Mouse (Mus musculus) left cerebral cortex, adult 2 months (tissue): ENCODE results near the gene Bsdc1. TPM values are rescaled to one million over a fixed set of nuclear protein-coding genes. Genes with fewer than 3 reads are reported as not detected.
A peak's percentile ranks its signal among the peaks of the same experiment; 100 is the strongest.

Source experiments
- DNase-seq, 2 experiments: peaks; one replicate each; pipeline ENCODE4 v3.0.0; 2021 to 2022; ENCODE audit warnings: low spot score in 2 of 2, mixed read lengths in 1 of 2; ENCODE audit errors: extremely low spot score in 1 of 2
- H3K27ac ChIP-seq: fragments of 200-600 bp; 2 replicates; pipeline ENCODE4 v1.8.1; 2022
- H3K4me3 ChIP-seq: fragments of 200-600 bp; 2 replicates; pipeline ENCODE4 v1.8.1; 2022
- CTCF ChIP-seq: fragments of 200-600 bp; IDR thresholded peaks from 2 replicates; pipeline ENCODE4 v1.8.1; 2022; ENCODE audit warnings: antibody characterized with exemption, mild to moderate bottlenecking, moderate library complexity
- intact Hi-C: fragments of 180-260 bp; cut with DNase I; formaldehyde crosslinking; loops from one replicate; pipeline ENCODE4 v1.15.1; 2025
- long read RNA-seq, 2 experiments: library from polyadenylated mRNA; stranded (forward); transcript quantifications; one replicate each; pipeline ENCODE4 v2.0.0; 2021; ENCODE audit warnings: borderline mapping rate in 2 of 2
- total RNA-seq, 2 experiments: library from RNA; stranded (reverse); gene quantifications; 2 replicates each; pipeline ENCODE4 v1.2.3; 2021

The Bsdc1 gene
- total RNA-seq: 10 to 100 TPM; 56.6 to 57.8 TPM
- long read RNA-seq, experiment 1, transcript Bsdc1-201 (11 exons, 2,823 nt): major isoform, 33 of 49 reads
- long read RNA-seq, experiment 1, partial matches to known transcripts: 7 of 49 reads
- long read RNA-seq, experiment 1, other reads (novel, unspliced or antisense): 9 of 49 reads
- long read RNA-seq, experiment 2, transcript Bsdc1-201 (11 exons, 2,823 nt): major isoform, 44 of 57 reads
- long read RNA-seq, experiment 2, partial matches to known transcripts: 9 of 57 reads
- long read RNA-seq, experiment 2, other reads (novel, unspliced or antisense): 4 of 57 reads

DNA sequence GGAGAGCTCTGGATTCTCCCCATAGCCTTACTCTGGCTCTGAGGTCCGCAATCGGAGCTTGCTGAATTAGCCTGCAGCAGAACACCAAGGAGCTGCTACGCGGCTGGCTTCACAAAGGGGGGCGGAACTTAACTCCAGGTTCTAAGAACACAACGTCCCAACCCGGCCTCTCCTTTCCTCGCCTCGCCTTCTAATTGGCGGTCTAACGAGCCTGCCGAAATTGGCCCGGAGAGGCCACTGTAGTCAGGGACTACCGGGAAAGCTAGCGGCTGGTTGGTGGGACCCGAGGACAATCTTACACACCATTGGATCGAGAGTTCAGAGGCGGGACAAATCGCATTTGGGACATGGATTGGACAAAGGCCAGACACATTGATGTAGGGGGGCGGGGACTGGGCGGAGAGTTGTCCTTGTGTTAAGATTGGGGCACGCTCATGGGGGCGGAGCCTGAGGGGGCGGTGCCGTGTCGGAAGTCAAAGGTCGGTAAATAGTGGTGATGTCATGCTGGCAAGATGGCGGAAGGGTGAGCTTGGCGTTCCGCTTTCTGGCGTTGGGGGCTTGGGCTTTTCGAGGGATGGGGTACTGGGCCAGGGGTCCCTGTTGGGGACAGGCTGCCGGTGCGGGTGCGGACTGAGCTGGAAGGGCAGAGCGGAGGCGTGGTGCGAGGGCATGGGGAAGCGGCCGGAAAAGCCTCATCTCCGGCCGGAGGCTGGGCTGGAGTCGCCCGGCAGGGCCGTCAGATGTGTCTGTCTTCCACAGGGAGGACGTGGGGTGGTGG, at the start of gene Bsdc1:
Gene Bsdc1, plus strand, starts transcription at position 399 of the 778 bp plus-strand sequence.
- intact Hi-C loops: loop anchor here (1.0 to 5.0 kb wide), 2 partner anchors 126 to 269 kb away; partner anchors contain the start of genes Rbbp4 and Zbtb8os
- H3K4me3 ChIP-seq: peak within 1 kb of the TSS; percentile 75
- no peak for TF ChIP-seq CTCF
- H3K27ac ChIP-seq: peak within 1 kb of the TSS; percentile 86
- peak; percentile 98 to 99 for DNase-seq

DNA sequence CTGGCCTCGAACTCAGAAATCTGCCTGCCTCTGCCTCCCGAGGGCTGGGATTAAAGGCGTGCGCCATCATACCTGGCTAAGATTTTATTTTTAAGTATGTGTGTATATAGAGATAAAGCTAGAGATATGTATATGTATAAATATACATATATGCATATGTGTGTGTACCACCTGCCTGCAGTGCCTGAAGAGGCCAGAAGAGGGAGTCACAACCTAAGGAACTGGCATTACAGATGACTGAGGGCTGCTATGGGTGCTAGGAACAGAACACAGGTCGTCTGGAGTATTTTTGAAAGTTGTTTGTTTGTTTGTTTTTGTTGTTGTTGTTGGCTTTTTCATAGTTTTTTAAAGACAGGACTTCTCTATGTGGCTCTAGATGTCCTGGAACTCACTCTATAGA, 45.5 kb upstream of the Bsdc1 start:
- no peak; the same call in 1 of the 2 replicates for TF ChIP-seq CTCF
- no peak for DNase-seq
- Histone ChIP-seq H3K4me3 (no peak overlapping the region), H3K27ac (no peak overlapping the region)
- intact Hi-C loops: no loop called here

- no peak for TF ChIP-seq CTCF
Observed at GRCm38 (mm10) chr4:129416478-129416877, 44.9 kb upstream of the Bsdc1 start.

DNA sequence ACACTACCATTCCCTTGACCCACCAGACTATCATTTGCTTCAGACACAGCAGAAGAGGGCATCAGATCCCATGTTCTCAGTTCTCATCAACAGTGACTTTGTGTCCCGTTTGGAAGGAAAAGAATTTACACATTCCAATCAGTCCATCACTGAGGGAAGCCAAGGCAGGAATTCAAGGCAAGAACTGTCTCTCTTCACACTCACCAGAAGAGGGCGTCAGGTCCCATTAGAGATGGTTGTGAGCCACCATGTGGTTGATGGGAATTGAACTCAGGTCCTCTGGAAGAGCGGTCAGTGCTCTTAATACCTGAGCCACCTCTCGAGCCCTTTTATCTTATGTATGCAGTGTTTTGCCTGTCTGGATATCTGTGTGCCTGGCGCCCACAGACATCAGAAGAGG, 43.1 kb upstream of the Bsdc1 start:
- H3K27ac ChIP-seq: no peak overlapping the region
- intact Hi-C loops: no loop called here
- H3K4me3 ChIP-seq: no peak overlapping the region
- no peak for DNase-seq
- TF ChIP-seq CTCF: no peak

More at GRCm38 (mm10) chr4:129416478-129416877, 44.9 kb upstream of the Bsdc1 start:
- DNase-seq: no peak
- no peak overlapping the region for H3K27ac ChIP-seq
- no peak overlapping the region for H3K4me3 ChIP-seq
- intact Hi-C loops: no loop called here

- intact Hi-C loops: no loop called here
- Histone ChIP-seq H3K4me3 (peak within 1 kb of the TSS; percentile 68), H3K27ac (no peak within 1 kb of the TSS)
- peak; percentile 81 to 85 for DNase-seq
- no peak for TF ChIP-seq CTCF
Observed at GRCm38 (mm10) chr4:129440340-129441063, 20.9 kb upstream of the Bsdc1 start, which contains the start of gene Zbtb8b. Gene Zbtb8b (minus strand): TSS chr4:129440853.

DNA sequence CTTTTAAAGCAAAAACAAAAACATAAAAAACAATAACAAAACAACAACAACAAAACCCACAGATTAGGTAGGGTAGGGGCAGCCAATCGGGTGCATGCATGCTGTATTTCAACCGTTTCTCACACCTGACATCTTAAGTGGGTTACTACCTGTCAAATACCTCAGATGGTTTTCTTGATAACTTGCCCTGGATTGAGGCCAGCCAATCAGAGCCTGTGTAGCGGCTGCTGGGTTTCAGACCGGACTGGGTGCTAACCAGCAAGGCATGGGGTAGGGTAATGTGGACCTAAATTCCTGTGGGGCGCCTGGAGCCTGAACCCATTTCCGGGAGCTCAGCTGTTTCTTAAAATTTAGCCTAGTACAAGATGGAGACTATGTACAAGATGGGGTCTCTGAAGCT, 20.2 kb upstream of the Bsdc1 start:
- TF ChIP-seq CTCF: no peak
- Histone ChIP-seq H3K4me3 (no peak overlapping the region), H3K27ac (no peak overlapping the region)
- DNase-seq: no peak
- intact Hi-C loops: no loop called here

DNA sequence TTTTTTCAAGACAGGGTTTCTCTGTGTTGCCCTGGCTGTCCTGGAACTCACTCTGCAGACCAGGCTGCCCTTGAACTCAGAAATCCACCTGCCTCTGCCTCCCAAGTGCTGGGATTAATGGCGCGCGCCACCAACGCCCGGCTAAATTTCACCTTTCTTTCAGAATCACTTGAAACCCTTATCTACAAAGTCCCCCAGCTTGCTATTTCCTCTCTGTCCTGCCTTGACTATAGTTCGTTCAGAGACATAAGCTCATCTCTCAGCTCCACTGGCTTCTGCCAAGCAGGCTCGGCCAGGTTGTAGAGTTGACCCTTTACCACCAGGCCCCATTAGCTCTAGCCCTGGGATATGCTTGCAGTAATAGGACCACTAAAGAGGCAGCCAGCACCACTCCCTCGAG, 14.0 kb upstream of the Bsdc1 start:
- intact Hi-C loops: no loop called here
- Histone ChIP-seq H3K4me3 (no peak overlapping the region), H3K27ac (no peak overlapping the region)
- TF ChIP-seq CTCF: no peak
- DNase-seq: no peak

- intact Hi-C loops: no loop called here
- no peak for TF ChIP-seq CTCF
- H3K4me3 ChIP-seq: no peak overlapping the region
- DNase-seq: no peak
- H3K27ac ChIP-seq: no peak overlapping the region
Observed at GRCm38 (mm10) chr4:129447778-129448563, 13.4 kb upstream of the Bsdc1 start.

- no peak overlapping the region for H3K4me3 ChIP-seq
- intact Hi-C loops: no loop called here
- no peak for DNase-seq
- no peak overlapping the region for H3K27ac ChIP-seq
- TF ChIP-seq CTCF: no peak
Observed at GRCm38 (mm10) chr4:129448713-129449112, 12.7 kb upstream of the Bsdc1 start.

- TF ChIP-seq CTCF: no peak; the same call in 1 of the 2 replicates
- Histone ChIP-seq H3K4me3 (no peak overlapping the region), H3K27ac (no peak overlapping the region)
- DNase-seq: no peak
- intact Hi-C loops: loop anchor here (10.0 kb wide), 1 partner anchor 316 kb away; the partner anchor contains the start of gene Fndc5
Observed at GRCm38 (mm10) chr4:129450851-129451250, 10.5 kb upstream of the Bsdc1 start.
